In genomic region chr4:129122719-129123118, GRCm38 (mm10) we compare ENCODE assay signal across 22 mouse cellular contexts. TPM values are rescaled to one million over a fixed set of nuclear protein-coding genes. Genes with fewer than 3 reads are reported as not detected.
A peak's percentile ranks its signal among the peaks of the same experiment; 100 is the strongest.
DNase-seq lines count a peak whose midpoint lies in the region; ATAC-seq and TF ChIP-seq lines count a peak whose summit lies in the region.
"Had no signal": no experiment of that assay in that cellular context is flagged by ENCODE, and none has a peak within 500 bp of the region (broad histone marks: within the 10 kb centered on the region; RNA-seq: fewer than 3 reads in every experiment).

No protein-coding gene starts in this region.

- no peak overlapping the region for H3K9ac ChIP-seq in forebrain, embryonic 14.5 days (ENCODE audit: low read length)
- no peak overlapping the region for H3K9ac ChIP-seq in forebrain, embryonic 12.5 days
- H3K9ac ChIP-seq: heart, embryonic 13.5 days; hindbrain, embryonic 12.5 days had no signal

- DNase-seq in forebrain, embryonic 14.5 days (ENCODE audit: low spot score), result no peak
- DNase-seq in layer of hippocampus, adult 2 months (ENCODE audit: low spot score in 2 of 2), result peak in 1 of 2 experiments; percentile 83
- DNase-seq in layer of hippocampus, adult 9-10 months (ENCODE audit: low spot score), result no peak
- peak; percentile 66 for DNase-seq in brain, embryonic 14.5 days (ENCODE audit: low read depth)
- peak; percentile 85 for DNase-seq in layer of hippocampus, adult 9-11 months
- no peak for DNase-seq in retina, postnatal 1 day
- DNase-seq: adrenal gland, adult 8-10 months; adrenal gland, postnatal 36 days; cerebellum, adult 18-20 months; gastrocnemius, adult 2 months; gastrocnemius, postnatal 25 days; heart, adult 11 months; heart, postnatal 36 days; kidney, adult 11 months had no signal

- ATAC-seq in forebrain, embryonic 14.5 days, result 0 out of 2 replicates have a peak, but pooled peaks have one; percentile 30
- ATAC-seq in forebrain, embryonic 12.5 days (ENCODE audit: low FRiP score), result no peak
- ATAC-seq: hindbrain, embryonic 16.5 days; Patski had no signal

- H3K4me2 ChIP-seq in forebrain, embryonic 14.5 days (ENCODE audit: low read length), result no peak overlapping the region
- H3K4me2 ChIP-seq in forebrain, embryonic 12.5 days, result no peak overlapping the region
- H3K4me2 ChIP-seq: heart, embryonic 13.5 days; hindbrain, embryonic 12.5 days had no signal

- H3K27me3 ChIP-seq in forebrain, embryonic 14.5 days (replicated peaks; ENCODE audit: control insufficient read depth, insufficient read depth, low read length), result peaks cover 21% of the 10 kb centered on the region
- peaks cover 87% of the 10 kb centered on the region for H3K27me3 ChIP-seq in forebrain, embryonic 12.5 days

- TF ChIP-seq POLR2A in brain, embryonic 14.5 days (IDR thresholded peaks at IDR 0.05; ENCODE audit: borderline replicate concordance, extremely low read depth, insufficient read depth, insufficient read length, poor library complexity, severe bottlenecking), result no peak

- WGBS in forebrain, embryonic 14.5 days, result 35% methylated on average over 8 of the region's 8 CpGs
- WGBS in forebrain, embryonic 12.5 days, result 45% methylated on average over 8 of the region's 8 CpGs

- H3K4me3 ChIP-seq in forebrain, embryonic 14.5 days (ENCODE audit: low read depth, low read length), result no peak overlapping the region
- H3K4me3 ChIP-seq in forebrain, embryonic 12.5 days (replicated peaks), result no peak overlapping the region
- H3K4me3 ChIP-seq in layer of hippocampus, adult 2 months, result peak overlapping the region; percentile 45
- H3K4me3 ChIP-seq: embryonic facial prominence, embryonic 10.5 days; gastrocnemius, adult 2 months; heart, embryonic 13.5 days; hindbrain, embryonic 12.5 days had no signal

- H3K4me1 ChIP-seq in forebrain, embryonic 14.5 days (ENCODE audit: control insufficient read depth, insufficient read depth, low read length), result peaks cover 34% of the 10 kb centered on the region
- peaks cover 39% of the 10 kb centered on the region for H3K4me1 ChIP-seq in forebrain, embryonic 12.5 days

- H3K27ac ChIP-seq in forebrain, embryonic 14.5 days (ENCODE audit: low read depth, low read length), result no peak overlapping the region
- H3K27ac ChIP-seq in forebrain, embryonic 12.5 days, result no peak overlapping the region
- peak overlapping the region; percentile 85 for H3K27ac ChIP-seq in layer of hippocampus, adult 2 months
- H3K27ac ChIP-seq: embryonic facial prominence, embryonic 10.5 days; gastrocnemius, adult 2 months; heart, embryonic 13.5 days; hindbrain, embryonic 12.5 days had no signal

- TF ChIP-seq CTCF in layer of hippocampus, adult 2 months (conservative IDR thresholded peaks at IDR 0.05), result no peak
- no peak for TF ChIP-seq CTCF in brain, embryonic 14.5 days (IDR thresholded peaks at IDR 0.05; ENCODE audit: borderline replicate concordance, extremely low read depth, insufficient read depth, insufficient read length)

- H3K9me3 ChIP-seq in forebrain, embryonic 14.5 days (replicated peaks; ENCODE audit: control insufficient read depth, low read length), result no peaks in the 10 kb centered on the region
- no peaks in the 10 kb centered on the region for H3K9me3 ChIP-seq in forebrain, embryonic 12.5 days
- H3K9me3 ChIP-seq: embryonic facial prominence, embryonic 10.5 days; heart, embryonic 13.5 days; hindbrain, embryonic 12.5 days had no signal

- H3K36me3 ChIP-seq in forebrain, embryonic 14.5 days (ENCODE audit: control insufficient read depth, insufficient read depth, low read length), result no peaks in the 10 kb centered on the region
- H3K36me3 ChIP-seq in forebrain, embryonic 12.5 days (replicated peaks), result no peaks in the 10 kb centered on the region
- H3K36me3 ChIP-seq: embryonic facial prominence, embryonic 10.5 days; heart, embryonic 13.5 days; hindbrain, embryonic 12.5 days had no signal

RNA-seq across cellular contexts. Expression of gene Hpca, which starts 0.9 kb away (rescaled TPM):
- 16.8 and 23.1 TPM in 2 replicates for polyA plus RNA-seq in forebrain, embryonic 14.5 days (2014; fragmentation: Nextera tagmentation; extraction: Ambion mirVana)
- 6.0 and 6.4 TPM in 2 replicates for polyA plus RNA-seq in forebrain, embryonic 12.5 days (2016; fragmentation: Nextera tagmentation; extraction: Ambion mirVana)
- 1,000 to 10,000 TPM; 2,418 to 2,601 TPM for total RNA-seq in layer of hippocampus, adult 2 months (2021)
- 50.3 and 57.2 TPM in 2 replicates for polyA plus RNA-seq in brain, embryonic 14.5 days (2012; rRNA removed)
- total RNA-seq: gastrocnemius, adult 2 months; gastrocnemius, postnatal 25 days; heart, postnatal 36 days had no signal
- polyA plus RNA-seq: Patski had no signal

RNA-seq across cellular contexts. Expression of gene Fndc5, which starts 14.1 kb away (rescaled TPM):
- polyA plus RNA-seq in forebrain, embryonic 14.5 days (2014; fragmentation: Nextera tagmentation; extraction: Ambion mirVana), result 1.3 and 1.7 TPM in 2 replicates
- 0.86 and 1.1 TPM in 2 replicates for polyA plus RNA-seq in forebrain, embryonic 12.5 days (2016; fragmentation: Nextera tagmentation; extraction: Ambion mirVana)
- 10 to 100 TPM; 77.5 to 78.6 TPM for total RNA-seq in layer of hippocampus, adult 2 months (2021)
- 4.4 and 7.4 TPM in 2 replicates for polyA plus RNA-seq in brain, embryonic 14.5 days (2012; rRNA removed)
- polyA plus RNA-seq: Patski had no signal

RNA-seq across cellular contexts. Expression of gene Tmem54, which starts 17.4 kb away (rescaled TPM):
- polyA plus RNA-seq in forebrain, embryonic 14.5 days (2014; fragmentation: Nextera tagmentation; extraction: Ambion mirVana), result not detected in 2 replicates
- polyA plus RNA-seq in forebrain, embryonic 12.5 days (2016; fragmentation: Nextera tagmentation; extraction: Ambion mirVana), result 0.54 and 1.9 TPM in 2 replicates
- not detected for total RNA-seq in layer of hippocampus, adult 2 months (2021)
- polyA plus RNA-seq in brain, embryonic 14.5 days (2012; rRNA removed), result 0.42 and 0.81 TPM in 2 replicates
- total RNA-seq: adrenal gland, adult 8-10 months; adrenal gland, postnatal 36 days; CH12.LX; gastrocnemius, adult 2 months; gastrocnemius, postnatal 25 days; heart, postnatal 36 days had no signal
- polyA plus RNA-seq: heart, postnatal 0 days; Patski had no signal

Comparison
In these comparisons a context has a peak if more than half of its experiments do, and no peak if none do; other contexts are left out.
1. DNase-seq: peak in brain, embryonic 14.5 days (single experiment) and layer of hippocampus, adult 9-11 months (single experiment); none in forebrain, embryonic 14.5 days (single experiment), layer of hippocampus, adult 9-10 months (single experiment) and retina, postnatal 1 day (single experiment).